Mouse (Mus musculus) MEL (cell line): ENCODE data around the gene Accsl. TPM values are rescaled to one million over a fixed set of nuclear protein-coding genes. Genes with fewer than 3 reads are reported as not detected.

Source experiments
- DNase-seq: peaks from one replicate; pipeline ENCODE4 v3.0.0; 2011; ENCODE audit warnings: low read depth, low spot score
- H3K27ac ChIP-seq: 2 replicates; pipeline ENCODE4 v1.5.1; 2012; ENCODE audit warnings: low read depth, mild to moderate bottlenecking, control low read depth, low read length, moderate library complexity; ENCODE audit not compliant: control insufficient read depth
- H3K27me3 ChIP-seq, 2 experiments: fragments of 150-350 bp in 1 of 2; sonication (generic) in 1 of 2; 2 replicates each; pipeline ENCODE4 v1.6.1; 2012; ENCODE audit warnings: low read length in 2 of 2, mild to moderate bottlenecking in 2 of 2, improper control_type of control experiment in 1 of 2, moderate library complexity in 1 of 2; ENCODE audit not compliant: insufficient read depth in 2 of 2, control insufficient read depth in 1 of 2
- H3K36me3 ChIP-seq, 2 experiments: 2 replicates each; pipeline ENCODE4 v1.6.1; 2012 to 2014; ENCODE audit warnings: low read length in 2 of 2, improper control_type of control experiment in 1 of 2, inconsistent platforms in 1 of 2, mild to moderate bottlenecking in 1 of 2; ENCODE audit not compliant: insufficient read depth in 2 of 2, control insufficient read depth in 1 of 2
- H3K4me1 ChIP-seq, 2 experiments: fragments of 150-350 bp in 1 of 2; sonication (generic) in 1 of 2; 2 replicates each; pipeline ENCODE4 v1.6.1; 2012; ENCODE audit warnings: low read length in 2 of 2, improper control_type of control experiment in 1 of 2, mild to moderate bottlenecking in 1 of 2; ENCODE audit not compliant: insufficient read depth in 2 of 2, control insufficient read depth in 1 of 2
- H3K4me3 ChIP-seq, 2 experiments: fragments of 150-350 bp in 1 of 2; sonication (generic) in 1 of 2; 2 replicates each; pipeline ENCODE4 v1.5.1; 2012; ENCODE audit warnings: low read depth in 2 of 2, low read length in 2 of 2, mild to moderate bottlenecking in 2 of 2, moderate library complexity in 2 of 2, control low read depth in 1 of 2, improper control_type of control experiment in 1 of 2; ENCODE audit not compliant: control insufficient read depth in 1 of 2, insufficient read depth in 1 of 2
- H3K79me2 ChIP-seq: 2 replicates; pipeline ENCODE4 v1.6.1; 2012; ENCODE audit warnings: mild to moderate bottlenecking, low read length, moderate library complexity; ENCODE audit not compliant: control insufficient read depth, poor library complexity, insufficient read depth
- H3K9ac ChIP-seq: 2 replicates; pipeline ENCODE4 v1.6.1; 2012; ENCODE audit warnings: low read depth, mild to moderate bottlenecking, control low read depth, low read length, moderate library complexity; ENCODE audit not compliant: control insufficient read depth, poor library complexity, severe bottlenecking
- H3K9me3 ChIP-seq: fragments of 150-350 bp; sonication (generic); replicated peaks from 2 replicates; pipeline ENCODE4 v1.6.1; 2012; ENCODE audit warnings: mild to moderate bottlenecking, low read length, improper control_type of control experiment, moderate library complexity; ENCODE audit not compliant: insufficient read depth
- BHLHE40 ChIP-seq: IDR thresholded peaks from 2 replicates; pipeline ENCODE4 v1.6.1; 2012; ENCODE audit warnings: low read depth, mild to moderate bottlenecking, inconsistent platforms, low read length, improper control_type of control experiment, borderline replicate concordance
- CHD1 ChIP-seq: IDR thresholded peaks from 2 replicates; pipeline ENCODE4 v1.6.1; 2012; ENCODE audit warnings: low read depth, mild to moderate bottlenecking, inconsistent platforms, low read length, improper control_type of control experiment
- CHD2 ChIP-seq: IDR thresholded peaks from 2 replicates; pipeline ENCODE4 v1.6.1; 2011; ENCODE audit warnings: low read length, improper control_type of control experiment
- CTCF ChIP-seq, 3 experiments: IDR thresholded peaks in 2 of 3; conservative IDR thresholded peaks in 1 of 3; 2 replicates each; pipeline ENCODE4 v1.5.1; 2011 to 2012; ENCODE audit warnings: low read length in 3 of 3, low read depth in 2 of 3, mild to moderate bottlenecking in 2 of 3, improper control_type of control experiment in 1 of 3, inconsistent platforms in 1 of 3, mixed read lengths in 1 of 3, moderate library complexity in 1 of 3; ENCODE audit not compliant: control insufficient read depth in 1 of 3, insufficient read depth in 1 of 3, poor library complexity in 1 of 3, severe bottlenecking in 1 of 3
- ELF1 ChIP-seq: IDR thresholded peaks from 2 replicates; pipeline ENCODE4 v1.6.1; 2014; ENCODE audit warnings: low read depth, mild to moderate bottlenecking, inconsistent platforms, low read length, improper control_type of control experiment, moderate library complexity
- EP300 ChIP-seq, 2 experiments: IDR thresholded peaks; 2 replicates each; pipeline ENCODE4 v1.6.1; 2011; ENCODE audit warnings: improper control_type of control experiment in 2 of 2, low read length in 2 of 2, low read depth in 1 of 2, mild to moderate bottlenecking in 1 of 2
- ETS1 ChIP-seq: IDR thresholded peaks from 2 replicates; pipeline ENCODE4 v1.6.1; 2012; ENCODE audit warnings: low read depth, mild to moderate bottlenecking, inconsistent platforms, low read length, improper control_type of control experiment, moderate library complexity
- GABPA ChIP-seq: IDR thresholded peaks from 2 replicates; pipeline ENCODE4 v1.6.1; 2012; ENCODE audit warnings: low read depth, mild to moderate bottlenecking, inconsistent platforms, low read length, improper control_type of control experiment, moderate library complexity
- GATA1 ChIP-seq: IDR thresholded peaks from 2 replicates; pipeline ENCODE4 v1.6.1; 2011; ENCODE audit warnings: low read depth, low read length, improper control_type of control experiment
- HCFC1 ChIP-seq: IDR thresholded peaks from 2 replicates; pipeline ENCODE4 v1.6.1; 2012; ENCODE audit warnings: low read depth, mild to moderate bottlenecking, inconsistent platforms, low read length, improper control_type of control experiment, moderate library complexity
- JUND ChIP-seq: IDR thresholded peaks from 2 replicates; pipeline ENCODE4 v1.6.1; 2011; ENCODE audit warnings: low read depth, mild to moderate bottlenecking, improper control_type of control experiment, low read length
- KAT2A ChIP-seq: conservative IDR thresholded peaks from 2 replicates; pipeline ENCODE4 v1.6.1; 2012; ENCODE audit warnings: low read depth, low read length, improper control_type of control experiment, inconsistent platforms
- MAFK ChIP-seq: IDR thresholded peaks from 2 replicates; pipeline ENCODE4 v1.6.1; 2011; ENCODE audit warnings: low read depth, mild to moderate bottlenecking, low read length, improper control_type of control experiment, borderline replicate concordance
- MAX ChIP-seq: IDR thresholded peaks from 2 replicates; pipeline ENCODE4 v1.6.1; 2011; ENCODE audit warnings: low read length, improper control_type of control experiment
- MEF2A ChIP-seq: IDR thresholded peaks from 2 replicates; pipeline ENCODE4 v1.6.1; 2014; ENCODE audit warnings: low read depth, mild to moderate bottlenecking, inconsistent platforms, low read length, improper control_type of control experiment; ENCODE audit not compliant: poor library complexity, insufficient replicate concordance, severe bottlenecking; ENCODE audit errors: extremely low read depth
- MXI1 ChIP-seq: IDR thresholded peaks from 2 replicates; pipeline ENCODE4 v1.6.1; 2011; ENCODE audit warnings: mild to moderate bottlenecking, low read depth, low read length, improper control_type of control experiment
- MYB ChIP-seq: IDR thresholded peaks from 2 replicates; pipeline ENCODE4 v1.6.1; 2011; ENCODE audit warnings: mild to moderate bottlenecking, low read depth, low read length, improper control_type of control experiment
- MYC ChIP-seq: IDR thresholded peaks from 2 replicates; pipeline ENCODE4 v1.6.1; 2011; ENCODE audit warnings: low read depth, mild to moderate bottlenecking, low read length, improper control_type of control experiment, moderate library complexity
- NELFE ChIP-seq: IDR thresholded peaks from 2 replicates; pipeline ENCODE4 v1.6.1; 2011; ENCODE audit warnings: low read depth, low read length, improper control_type of control experiment
- NRF1 ChIP-seq: IDR thresholded peaks from 2 replicates; pipeline ENCODE4 v1.6.1; 2014; ENCODE audit warnings: low read depth, mild to moderate bottlenecking, inconsistent platforms, low read length, improper control_type of control experiment, moderate library complexity; ENCODE audit not compliant: poor library complexity, insufficient read depth, severe bottlenecking
- POLR2A ChIP-seq, 2 experiments: IDR thresholded peaks; 2 replicates each; pipeline ENCODE4 v1.6.1; 2011 to 2012; ENCODE audit warnings: low read length in 2 of 2, mild to moderate bottlenecking in 2 of 2, control low read depth in 1 of 2, improper control_type of control experiment in 1 of 2, low read depth in 1 of 2, moderate library complexity in 1 of 2; ENCODE audit not compliant: control insufficient read depth in 1 of 2, insufficient read depth in 1 of 2, poor library complexity in 1 of 2
- POLR2AphosphoS5 ChIP-seq: IDR thresholded peaks from 2 replicates; pipeline ENCODE4 v1.6.1; 2012; ENCODE audit warnings: low read depth, borderline replicate concordance, mild to moderate bottlenecking, inconsistent platforms, low read length, moderate library complexity, mixed read lengths
- RCOR1 ChIP-seq: IDR thresholded peaks from 2 replicates; pipeline ENCODE4 v1.6.1; 2012; ENCODE audit warnings: low read depth, mild to moderate bottlenecking, inconsistent platforms, low read length, improper control_type of control experiment
- SIN3A ChIP-seq: IDR thresholded peaks from 2 replicates; pipeline ENCODE4 v1.6.1; 2012; ENCODE audit warnings: low read length, improper control_type of control experiment, inconsistent platforms
- SMC3 ChIP-seq: IDR thresholded peaks from 2 replicates; pipeline ENCODE4 v1.6.1; 2011; ENCODE audit warnings: low read depth, low read length, improper control_type of control experiment
- TBP ChIP-seq: IDR thresholded peaks from 2 replicates; pipeline ENCODE4 v1.8.0; 2011; ENCODE audit warnings: low read depth, low read length, improper control_type of control experiment
- TCF12 ChIP-seq: IDR thresholded peaks from 2 replicates; pipeline ENCODE4 v1.6.1; 2014; ENCODE audit warnings: low read depth, mild to moderate bottlenecking, inconsistent platforms, low read length, improper control_type of control experiment, moderate library complexity
- USF1 ChIP-seq: IDR thresholded peaks from 2 replicates; pipeline ENCODE4 v1.6.1; 2014; ENCODE audit warnings: low read depth, mild to moderate bottlenecking, inconsistent platforms, low read length, improper control_type of control experiment, moderate library complexity
- USF2 ChIP-seq, 2 experiments: IDR thresholded peaks; 2 replicates each; pipeline ENCODE4 v1.6.1; 2011 to 2012; ENCODE audit warnings: improper control_type of control experiment in 2 of 2, low read length in 2 of 2, borderline replicate concordance in 1 of 2, inconsistent platforms in 1 of 2, low read depth in 1 of 2, mild to moderate bottlenecking in 1 of 2; ENCODE audit not compliant: insufficient read depth in 1 of 2
- ZC3H11A ChIP-seq: IDR thresholded peaks from 2 replicates; pipeline ENCODE4 v1.6.1; 2012; ENCODE audit warnings: low read depth, mild to moderate bottlenecking, inconsistent platforms, low read length, improper control_type of control experiment
- ZMIZ1 ChIP-seq: IDR thresholded peaks from 2 replicates; pipeline ENCODE4 v1.6.1; 2012; ENCODE audit warnings: low read depth, mild to moderate bottlenecking, inconsistent platforms, low read length, improper control_type of control experiment, moderate library complexity
- ZNF384 ChIP-seq: IDR thresholded peaks from 2 replicates; pipeline ENCODE4 v1.6.1; 2012; ENCODE audit warnings: low read depth, mild to moderate bottlenecking, inconsistent platforms, low read length, improper control_type of control experiment
- polyA plus RNA-seq, 2 experiments: library from polyadenylated mRNA; stranded (reverse) in 1 of 2; unstranded in 1 of 2; fragments of >175 nt in 1 of 2; fragments of >200 nt in 1 of 2; gene quantifications; 2 replicates each; pipeline versions ENCODE4 v1.2.1 to v1.2.4; 2012; ENCODE audit warnings: low replicate concordance in 2 of 2, low read depth in 1 of 2; ENCODE audit not compliant: insufficient read length in 2 of 2, insufficient read depth in 1 of 2, missing spikeins in 1 of 2
- total RNA-seq: library from RNA; depleted of rRNA; stranded (reverse); fragments of 300-350 nt; gene quantifications from 2 replicates; pipeline ENCODE4 v1.2.3, GENCODE M21; 2012

Gene Accsl
- total and polyA plus RNA-seq, 3 experiments = not detected

DNA sequence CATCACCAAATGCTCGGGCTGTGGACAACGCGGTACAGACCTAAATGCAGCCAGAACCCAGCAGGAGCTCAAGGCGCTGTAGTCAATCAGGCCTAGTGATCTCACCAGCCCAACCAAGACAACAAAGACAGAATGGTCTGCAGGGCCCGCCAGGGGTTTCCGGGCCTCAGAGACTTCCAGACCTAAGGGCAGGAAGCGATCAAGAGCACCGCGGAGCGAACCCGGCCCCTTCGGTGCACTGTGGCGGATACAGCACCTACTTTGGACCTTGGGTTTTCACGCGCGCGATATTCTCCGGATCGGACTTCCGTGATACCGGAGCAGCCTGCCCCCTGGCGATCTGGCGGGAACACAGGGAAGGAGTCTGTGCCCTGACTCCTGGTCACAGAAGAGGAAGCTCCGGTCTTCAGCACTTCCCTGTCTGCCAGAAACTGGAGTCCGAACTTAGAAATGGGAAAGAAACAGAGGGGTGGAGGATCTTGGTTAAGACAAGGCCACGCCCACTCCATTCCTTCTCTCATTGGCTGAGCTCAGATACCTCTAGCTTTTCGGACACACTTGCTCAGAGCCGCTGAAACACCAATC lies 19.4 kb downstream of the Accsl start, which contains the start of gene Accs:
Accs (minus strand) TSS at position 439 of the 585 bp plus-strand sequence.
- Histone ChIP-seq H3K4me3 (peak within 1 kb of the TSS; percentile 62 to 77), H3K79me2 (no peaks in the 10 kb centered on the region), H3K9me3 (no peaks in the 10 kb centered on the region), H3K4me1 (peaks cover 0 to 4% of the 10 kb centered on the region in 2 experiments; a peak in 1 of 4 replicates), H3K9ac (peak within 1 kb of the TSS; percentile 67), H3K36me3 (no peaks in the 10 kb centered on the region), H3K27ac (peak within 1 kb of the TSS; percentile 11; the same call in 1 of the 2 replicates), H3K27me3 (no peaks in the 10 kb centered on the region; a peak in 2 of 4 replicates)
- peak; percentile 90 for DNase-seq
- TF ChIP-seq MXI1 (no peak), MAX (0 out of 2 replicates have a peak, but pooled peaks have one; percentile 16), TBP (no peak), USF2 (IDR thresholded peaks at IDR 0.05; ENCODE audit: borderline replicate concordance in 1 of 2, insufficient read depth in 1 of 2, low read depth in 1 of 2, low read length in 2 of 2) (no peak), ETS1 (no peak), MYB (no peak), BHLHE40 (no peak), ZMIZ1 (no peak), GATA1 (no peak), USF1 (no peak), ZNF384 (no peak), NRF1 (0 out of 2 replicates have a peak, but pooled peaks have one; percentile 13), ELF1 (peak; percentile 78), NELFE (peak; percentile 30; the same call in 1 of the 2 replicates), MAFK (no peak), GABPA (no peak), JUND (no peak), SIN3A (no peak; the same call in 1 of the 2 replicates), CHD1 (no peak), TCF12 (no peak), CTCF (IDR thresholded peaks at IDR 0.05 in 2 of 3, conservative IDR thresholded peaks at IDR 0.05 in 1 of 3; ENCODE audit: control insufficient read depth in 1 of 3, insufficient read depth in 1 of 3, low read depth in 2 of 3, low read length in 3 of 3, poor library complexity in 1 of 3, severe bottlenecking in 1 of 3) (peak in 2 of 3 experiments; percentile 31 to 50; a peak in 4 of 6 replicates), POLR2AphosphoS5 (no peak), ZC3H11A (no peak), RCOR1 (no peak), SMC3 (no peak), MEF2A (no peak), MYC (no peak), CHD2 (no peak), HCFC1 (no peak; the same call in 1 of the 2 replicates), KAT2A (no peak), POLR2A (IDR thresholded peaks at IDR 0.05; ENCODE audit: control insufficient read depth in 1 of 2, insufficient read depth in 1 of 2, low read depth in 1 of 2, low read length in 2 of 2, poor library complexity in 1 of 2) (peak in 1 of 2 experiments; percentile 52; a peak in 1 of 4 replicates), EP300 (IDR thresholded peaks at IDR 0.05; ENCODE audit: low read depth in 1 of 2, low read length in 2 of 2) (no peak; a peak in 1 of 4 replicates)
